Mouse (Mus musculus) heart, embryonic 14.5 days (tissue): ENCODE measurements around the gene Adam12. TPM values are rescaled to one million over a fixed set of nuclear protein-coding genes. Genes with fewer than 3 reads are reported as not detected.

ENCODE experiments used
- ATAC-seq: fragments of 200-750 bp; cut with Nextera tagmentation; 2 replicates; pipeline ENCODE4 v1.8.0; 2017; ENCODE audit warnings: low read depth, moderate TSS enrichment; ENCODE audit not compliant: insufficient number of reproducible peaks, insufficient read depth, low FRiP score
- H3K27ac ChIP-seq, 2 experiments: fragments of 200-500 bp in 1 of 2; fragments of 300-500 bp in 1 of 2; sonication (generic) in 1 of 2; replicated peaks in 1 of 2; 2 replicates each; pipeline ENCODE4 v1.5.1; 2012 to 2014; ENCODE audit warnings: low read depth in 2 of 2, low read length in 2 of 2, control low read depth in 1 of 2, mild to moderate bottlenecking in 1 of 2, mixed read lengths in 1 of 2; ENCODE audit not compliant: control insufficient read depth in 1 of 2, insufficient read depth in 1 of 2
- H3K27me3 ChIP-seq: fragments of 300-500 bp; sonication (generic); 2 replicates; pipeline ENCODE4 v1.6.1; 2014; ENCODE audit warnings: mild to moderate bottlenecking, low read length, control low read depth; ENCODE audit not compliant: control insufficient read depth, insufficient read depth
- H3K36me3 ChIP-seq: fragments of 300-500 bp; sonication (generic); 2 replicates; pipeline ENCODE4 v1.6.1; 2014; ENCODE audit warnings: mild to moderate bottlenecking, control low read depth, low read length, mixed read lengths; ENCODE audit not compliant: control insufficient read depth, insufficient read depth
- H3K4me1 ChIP-seq, 2 experiments: fragments of 200-500 bp in 1 of 2; fragments of 300-500 bp in 1 of 2; sonication (generic) in 1 of 2; 2 replicates each; pipeline ENCODE4 v1.6.1; 2012 to 2014; ENCODE audit warnings: low read length in 2 of 2, control low read depth in 1 of 2, mixed read lengths in 1 of 2; ENCODE audit not compliant: control insufficient read depth in 2 of 2, insufficient read depth in 2 of 2
- H3K4me2 ChIP-seq: fragments of 300-500 bp; sonication (generic); 2 replicates; pipeline ENCODE4 v1.6.1; 2014; ENCODE audit warnings: mild to moderate bottlenecking, low read length
- H3K4me3 ChIP-seq, 2 experiments: fragments of 200-500 bp in 1 of 2; fragments of 300-500 bp in 1 of 2; sonication (generic) in 1 of 2; 2 replicates each; pipeline ENCODE4 v1.5.1; 2012 to 2014; ENCODE audit warnings: low read length in 2 of 2, mild to moderate bottlenecking in 2 of 2, control low read depth in 1 of 2, low read depth in 1 of 2, moderate library complexity in 1 of 2; ENCODE audit not compliant: control insufficient read depth in 1 of 2, insufficient read depth in 1 of 2
- H3K9ac ChIP-seq: fragments of 300-500 bp; sonication (generic); 2 replicates; pipeline ENCODE4 v1.6.1; 2014; ENCODE audit warnings: mild to moderate bottlenecking, low read length
- H3K9me3 ChIP-seq: fragments of 300-500 bp; sonication (generic); 2 replicates; pipeline ENCODE4 v1.6.1; 2016; ENCODE audit warnings: low read length, control low read depth; ENCODE audit not compliant: control insufficient read depth
- WGBS: fragments of 180-500 bp; shearing (Covaris S2); extraction: QIAGEN DNeasy Blood & Tissue Kit; methylation state at CpG from one replicate; pipeline ENCODE4 v1.1.7; 2014; 5-methylcytosine and 5-hydroxymethylcytosine counted together
- polyA plus RNA-seq: library from polyadenylated mRNA; unstranded; fragments of >200 nt; fragmentation: Nextera tagmentation; extraction: Ambion mirVana; gene quantifications from 2 replicates; pipeline ENCODE4 v1.2.1, GENCODE M21; 2014

Gene Adam12
- polyA plus RNA-seq, 1 experiment from 2014 or later: 7.3 TPM

- H3K27ac ChIP-seq: no peak overlapping the region
- WGBS: 80% methylated on average over 1 of the region's 1 CpGs
- no peak for ATAC-seq
Measured at GRCm38 (mm10) chr7:133971086-133971485, 260.9 kb downstream of the Adam12 start.

GRCm38 (mm10) chr7:133970407-133970806, 261.5 kb downstream of the Adam12 start:
- H3K27me3 ChIP-seq: no peaks in the 10 kb centered on the region
- H3K36me3 ChIP-seq: no peaks in the 10 kb centered on the region
- H3K4me1 ChIP-seq: peaks cover 0 to 9% of the 10 kb centered on the region in 2 experiments; a peak in 3 of 4 replicates
- H3K9ac ChIP-seq: no peak overlapping the region
- H3K4me3 ChIP-seq: no peak overlapping the region
- no peak overlapping the region for H3K4me2 ChIP-seq
- 23% methylated on average over 5 of the region's 5 CpGs for WGBS
- no peak for ATAC-seq
- H3K27ac ChIP-seq: no peak overlapping the region
- H3K9me3 ChIP-seq: no peaks in the 10 kb centered on the region

More at GRCm38 (mm10) chr7:133971086-133971485, 260.9 kb downstream of the Adam12 start:
- H3K36me3 ChIP-seq: no peaks in the 10 kb centered on the region
- no peak overlapping the region for H3K9ac ChIP-seq
- H3K4me2 ChIP-seq: no peak overlapping the region
- no peak overlapping the region for H3K4me3 ChIP-seq
- no peaks in the 10 kb centered on the region for H3K9me3 ChIP-seq
- no peaks in the 10 kb centered on the region for H3K27me3 ChIP-seq
- H3K4me1 ChIP-seq: peaks cover 0 to 9% of the 10 kb centered on the region in 2 experiments

GRCm38 (mm10) chr7:133967906-133968305, 264.0 kb downstream of the Adam12 start:
- no peak overlapping the region for H3K4me3 ChIP-seq
- no peaks in the 10 kb centered on the region for H3K36me3 ChIP-seq
- no peak for ATAC-seq
- no peak overlapping the region for H3K27ac ChIP-seq
- H3K9ac ChIP-seq: no peak overlapping the region
- no peaks in the 10 kb centered on the region for H3K9me3 ChIP-seq
- no peak overlapping the region for H3K4me2 ChIP-seq
- peaks cover 4 to 9% of the 10 kb centered on the region in 2 experiments for H3K4me1 ChIP-seq
- no peaks in the 10 kb centered on the region for H3K27me3 ChIP-seq
- WGBS: 87% methylated on average over 5 of the region's 5 CpGs

GRCm38 (mm10) chr7:133963501-133963900, 268.4 kb downstream of the Adam12 start:
- ATAC-seq: no peak
- WGBS: 35% methylated on average over 8 of the region's 8 CpGs
- H3K9ac ChIP-seq: no peak overlapping the region
- no peaks in the 10 kb centered on the region for H3K27me3 ChIP-seq
- H3K4me3 ChIP-seq: no peak overlapping the region
- peaks cover 5 to 10% of the 10 kb centered on the region in 2 experiments for H3K4me1 ChIP-seq
- no peaks in the 10 kb centered on the region for H3K36me3 ChIP-seq
- H3K4me2 ChIP-seq: no peak overlapping the region
- no peak overlapping the region for H3K27ac ChIP-seq
- H3K9me3 ChIP-seq: no peaks in the 10 kb centered on the region

- Histone ChIP-seq H3K4me2 (no peak overlapping the region), H3K4me1 (peaks cover 5 to 19% of the 10 kb centered on the region in 2 experiments), H3K36me3 (no peaks in the 10 kb centered on the region), H3K27ac (no peak overlapping the region), H3K9ac (no peak overlapping the region), H3K4me3 (no peak overlapping the region), H3K9me3 (no peaks in the 10 kb centered on the region), H3K27me3 (no peaks in the 10 kb centered on the region)
- no peak for ATAC-seq
- WGBS: 48% methylated on average over 4 of the region's 4 CpGs
Measured at GRCm38 (mm10) chr7:133959200-133959599, 272.7 kb downstream of the Adam12 start.

- no peak for ATAC-seq
- H3K4me2 ChIP-seq: no peak overlapping the region
- peaks cover 5 to 22% of the 10 kb centered on the region in 2 experiments; a peak in 3 of 4 replicates for H3K4me1 ChIP-seq
- H3K9ac ChIP-seq: no peak overlapping the region
- H3K27ac ChIP-seq: no peak overlapping the region
- H3K36me3 ChIP-seq: no peaks in the 10 kb centered on the region
- no peaks in the 10 kb centered on the region for H3K27me3 ChIP-seq
- no peaks in the 10 kb centered on the region for H3K9me3 ChIP-seq
- WGBS: 58% methylated on average over 2 of the region's 2 CpGs
- H3K4me3 ChIP-seq: no peak overlapping the region
Measured at GRCm38 (mm10) chr7:133957873-133958272, 274.1 kb downstream of the Adam12 start.

- Histone ChIP-seq H3K9ac (no peak overlapping the region), H3K4me3 (no peak overlapping the region), H3K27me3 (no peaks in the 10 kb centered on the region), H3K9me3 (no peaks in the 10 kb centered on the region), H3K4me1 (peaks cover 15 to 37% of the 10 kb centered on the region in 2 experiments), H3K27ac (no peak overlapping the region), H3K36me3 (no peaks in the 10 kb centered on the region), H3K4me2 (no peak overlapping the region)
- ATAC-seq: no peak
- 53% methylated on average over 9 of the region's 9 CpGs for WGBS
Measured at GRCm38 (mm10) chr7:133954111-133955091, 277.5 kb downstream of the Adam12 start.
